Mouse (Mus musculus): ENCODE results near the gene 6430548M08Rik. TPM values are rescaled to one million over a fixed set of nuclear protein-coding genes. Genes with fewer than 3 reads are reported as not detected.

6430548M08Rik gene
- total RNA-seq, 2 experiments from 2014 or later = 13.8 to 15.9 TPM

DNA sequence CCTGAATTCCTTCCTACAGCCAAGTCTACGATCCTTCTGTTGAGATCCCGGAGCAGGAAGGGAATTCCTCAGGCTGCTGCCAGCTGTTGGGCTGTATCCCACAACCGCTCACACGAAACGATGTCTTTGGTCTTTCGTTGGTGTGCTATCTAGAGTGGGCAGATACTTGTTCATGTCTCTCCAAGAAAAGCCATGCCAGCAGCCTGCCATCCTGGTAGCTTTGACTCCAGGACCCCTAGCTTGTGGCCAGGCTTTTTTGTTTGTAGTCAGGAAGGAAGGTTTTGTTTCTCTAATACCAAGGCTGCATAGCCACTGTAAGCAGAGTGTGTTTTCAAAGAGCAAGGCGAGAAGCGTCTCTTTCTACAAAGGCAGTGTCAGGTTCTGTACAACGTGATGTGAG, 10.0 kb upstream of the 6430548M08Rik start:
- no peak for DNase-seq
- intact Hi-C loops (cut with DNase I) = no loop called here

DNA sequence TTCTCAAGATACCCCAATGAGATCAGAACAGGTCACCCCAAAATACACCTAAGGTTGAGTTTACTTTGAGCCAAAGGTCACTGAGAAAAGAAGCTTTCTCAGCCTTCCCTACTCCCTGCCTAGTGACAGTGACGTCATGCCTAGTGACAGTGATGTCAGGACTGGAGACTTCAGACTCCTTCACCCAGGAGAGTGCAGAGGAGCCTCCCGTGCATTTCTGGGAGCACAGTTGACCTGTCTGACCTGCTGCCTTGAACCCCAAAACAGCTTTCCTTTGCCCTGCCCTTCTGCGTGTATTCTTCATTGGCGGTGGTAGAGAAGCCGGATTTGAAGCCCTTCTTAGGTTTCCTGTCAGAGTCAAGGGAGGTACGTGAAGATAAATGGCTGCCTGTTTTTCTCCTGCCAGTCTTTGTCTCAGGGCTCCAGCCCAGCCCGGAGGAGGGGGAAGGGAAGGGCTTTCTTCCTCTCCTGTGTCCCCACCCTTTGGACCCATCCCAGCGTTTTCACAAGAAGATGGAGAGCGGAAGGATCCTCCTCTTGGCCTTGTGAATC, 9.2 kb upstream of the 6430548M08Rik start:
- intact Hi-C loops (cut with DNase I) = no loop called here

DNA sequence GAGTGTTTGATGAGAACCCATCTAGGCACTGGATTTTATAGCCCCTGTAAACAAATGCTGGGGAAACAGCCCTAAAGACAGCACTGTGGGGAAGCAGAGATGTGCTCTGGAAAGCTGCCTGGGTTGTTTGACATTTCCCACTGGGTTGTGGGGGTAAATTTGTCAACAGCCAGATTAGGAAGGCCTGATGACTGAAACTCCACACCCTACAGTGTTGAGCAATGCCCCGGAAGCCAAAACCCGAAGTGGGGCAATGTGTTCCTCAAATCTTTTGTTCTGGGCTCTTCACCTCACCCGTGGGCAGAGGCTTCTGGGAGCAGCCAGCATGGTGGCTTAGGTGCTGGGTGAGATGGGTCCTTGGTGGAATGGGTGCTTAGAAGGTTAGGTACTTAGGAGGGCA, 4.8 kb upstream of the 6430548M08Rik start:
- peak in 1 of 2 experiments; percentile 46 for DNase-seq
- intact Hi-C loops (cut with DNase I) = no loop called here

More for the DNA sequence above, 9.2 kb upstream of the 6430548M08Rik start:
- peak; percentile 71 to 72 for DNase-seq

DNA sequence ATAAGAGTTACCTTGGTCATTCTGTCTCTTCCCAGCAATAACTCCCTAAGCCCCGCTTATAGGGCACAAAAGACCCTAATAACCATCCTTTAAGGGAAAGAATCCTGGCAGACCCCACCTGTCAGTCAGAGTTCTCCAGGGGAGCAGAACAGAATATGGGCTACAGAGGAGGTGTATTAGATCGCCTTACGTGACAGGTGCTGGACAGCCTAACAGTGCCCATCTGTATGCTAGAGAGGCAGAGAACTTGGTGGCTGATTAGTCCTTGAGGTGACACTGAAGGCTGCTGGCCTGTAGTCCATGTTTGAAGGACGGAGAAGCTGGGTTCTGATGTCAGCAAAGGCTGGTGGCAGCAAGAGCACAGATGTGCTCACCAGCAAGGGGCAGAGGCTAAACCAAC, 3.0 kb upstream of the 6430548M08Rik start:
- DNase-seq = no peak
- intact Hi-C loops (cut with DNase I) = no loop called here

DNA sequence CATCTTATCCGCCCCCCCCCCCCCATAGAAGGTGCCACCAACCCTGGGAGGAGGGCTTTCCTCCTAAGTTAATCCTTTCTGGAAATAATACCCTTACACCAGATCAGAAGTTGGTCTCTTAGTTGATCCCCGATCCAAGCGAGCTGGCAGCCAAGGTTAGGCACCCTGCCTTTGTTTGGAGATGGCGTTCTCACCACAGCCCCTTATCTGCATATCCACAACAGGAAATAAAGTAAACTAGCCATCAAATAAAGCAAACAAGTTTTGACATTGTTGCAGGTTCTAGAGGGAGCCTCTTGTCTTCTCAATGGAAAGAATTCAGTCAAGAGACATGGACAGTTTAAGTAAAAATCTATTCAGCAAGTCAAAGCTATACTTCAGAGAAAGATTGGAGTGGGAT, 2.6 kb upstream of the 6430548M08Rik start:
- intact Hi-C loops (cut with DNase I) = no loop called here
- DNase-seq = no peak

DNA sequence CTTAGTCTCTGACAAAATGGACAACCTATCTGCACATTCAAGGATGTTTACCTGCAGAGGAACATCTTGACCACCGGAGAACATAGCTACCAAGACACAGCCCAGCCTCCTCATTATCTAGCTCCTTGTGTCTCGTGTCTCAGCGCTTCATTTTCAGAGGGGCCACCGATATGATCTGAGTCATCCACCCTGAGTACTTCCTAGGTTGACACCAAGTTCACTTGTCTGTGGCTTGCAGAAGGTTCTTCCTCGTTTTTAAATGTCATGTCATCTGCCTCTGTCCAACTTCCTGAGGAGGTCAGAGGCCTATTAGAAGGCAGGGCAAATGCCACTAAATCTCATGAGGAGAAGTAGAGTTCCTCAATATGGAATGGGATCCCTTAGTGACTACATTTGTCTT, 1.4 kb upstream of the 6430548M08Rik start:
- intact Hi-C loops (cut with DNase I) = no loop called here
- DNase-seq = no peak

DNA sequence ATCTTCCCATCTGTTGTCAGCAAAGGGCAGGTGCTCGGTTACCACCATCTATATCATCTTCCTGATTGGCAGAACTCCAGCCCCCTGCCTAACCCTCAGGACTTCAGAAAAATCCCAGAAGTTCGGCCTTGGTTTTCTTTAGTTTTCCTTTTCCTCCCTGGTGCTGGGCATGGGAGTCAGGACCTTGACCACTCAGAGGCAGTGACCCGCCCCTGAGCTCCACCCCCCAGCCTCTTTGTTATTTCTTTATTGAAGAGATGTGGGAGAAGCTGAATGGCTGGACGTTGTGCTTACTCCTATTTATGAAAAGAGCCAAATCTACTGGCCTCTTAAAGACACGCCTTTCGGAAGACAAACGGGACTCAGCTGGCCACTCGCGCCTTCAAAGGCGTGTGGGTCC, 646 bp upstream of the 6430548M08Rik start:
- DNase-seq = peak in 1 of 2 experiments; percentile 44

DNA sequence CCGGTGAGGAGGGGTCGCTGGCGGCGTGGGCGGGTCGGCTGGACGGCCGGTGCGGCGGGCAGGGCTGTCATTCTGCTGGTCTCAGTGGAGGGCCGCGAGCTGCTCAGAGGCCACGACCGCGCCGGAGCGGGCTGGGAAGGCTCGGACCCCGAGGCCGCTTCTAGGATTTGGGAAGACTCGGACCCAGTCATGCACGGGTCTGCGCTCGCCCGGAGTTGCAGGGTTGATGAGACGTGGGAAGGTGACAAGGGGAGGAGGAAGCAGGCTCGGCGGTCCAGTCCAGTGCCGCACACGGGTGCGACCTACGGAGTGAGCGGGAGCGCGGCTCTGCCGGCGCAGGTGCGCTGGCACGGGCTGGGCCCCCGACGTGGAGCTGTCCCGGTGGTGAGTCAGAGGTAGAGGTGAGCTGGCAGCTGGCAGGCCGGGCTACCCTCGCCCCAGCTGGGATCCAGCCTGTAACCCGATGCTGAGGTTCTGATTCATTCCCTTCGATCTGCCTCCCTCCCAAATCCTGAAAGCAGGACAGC, 426 bp downstream of the 6430548M08Rik start:
- no peak for DNase-seq
- intact Hi-C loops (cut with DNase I) = no loop called here

More for the DNA sequence above, 646 bp upstream of the 6430548M08Rik start:
- intact Hi-C loops (cut with DNase I) = no loop called here

DNA sequence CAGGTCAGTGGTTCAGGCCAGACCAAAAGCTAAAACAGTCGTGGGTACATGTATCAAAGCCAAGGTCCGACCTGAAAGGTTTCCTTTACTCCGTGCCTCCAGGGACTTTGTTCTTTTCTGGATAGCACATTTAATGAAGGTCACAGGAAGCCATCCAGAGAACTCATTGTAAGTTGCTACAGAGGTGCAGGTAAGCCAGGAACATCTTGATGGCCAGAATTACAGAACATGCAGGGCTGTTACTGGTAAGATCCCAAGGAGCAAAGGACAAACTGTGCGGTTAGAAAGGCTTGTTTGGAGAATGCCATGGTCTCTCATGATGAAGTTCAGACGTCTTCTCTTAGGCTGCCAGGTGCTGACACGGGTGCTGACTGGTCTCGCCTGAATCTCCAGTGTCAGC, 2.6 kb downstream of the 6430548M08Rik start:
- no peak for DNase-seq
- intact Hi-C loops (cut with DNase I) = no loop called here

DNA sequence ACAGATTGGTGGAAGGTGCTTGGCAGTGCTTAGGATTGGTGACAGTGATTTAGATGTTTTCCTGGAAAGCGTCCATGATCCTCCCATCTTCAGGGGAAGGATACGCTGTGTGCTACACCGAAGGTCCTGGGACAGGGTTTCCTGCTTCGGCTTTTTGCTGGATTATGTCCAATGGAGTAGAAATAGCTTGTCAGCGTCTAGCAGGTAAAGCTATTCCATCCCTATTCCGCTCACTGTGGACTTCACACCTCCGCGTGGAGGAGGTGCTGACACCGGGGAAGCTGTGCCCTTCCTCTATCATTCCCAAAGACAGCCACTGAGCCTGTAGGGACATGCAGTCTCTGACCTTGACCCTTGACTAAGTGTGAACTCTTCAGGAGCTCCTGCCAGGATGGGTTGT, 4.2 kb downstream of the 6430548M08Rik start:
- intact Hi-C loops (cut with DNase I) = no loop called here
- DNase-seq = no peak

DNA sequence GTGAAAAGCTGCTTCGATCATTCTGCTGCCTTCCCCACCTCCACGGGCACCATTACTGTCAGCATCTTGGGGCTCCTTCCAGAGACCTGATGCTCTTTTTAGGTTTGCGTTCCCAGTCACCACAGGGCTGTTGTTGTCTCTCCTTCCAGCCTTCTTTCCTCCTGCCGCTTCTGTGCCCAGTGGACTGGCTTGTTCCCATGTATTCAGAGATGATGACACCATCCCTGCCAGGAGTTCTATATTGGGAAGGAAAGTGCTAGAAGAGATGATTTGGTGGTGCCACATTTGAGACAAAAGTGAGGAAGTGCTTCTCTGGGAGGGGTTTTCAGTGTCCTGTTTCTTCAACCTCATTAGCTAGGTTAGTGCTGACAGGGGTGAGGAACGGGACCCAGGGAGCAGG, 4.9 kb downstream of the 6430548M08Rik start:
- intact Hi-C loops (cut with DNase I) = no loop called here
- DNase-seq = no peak

DNA sequence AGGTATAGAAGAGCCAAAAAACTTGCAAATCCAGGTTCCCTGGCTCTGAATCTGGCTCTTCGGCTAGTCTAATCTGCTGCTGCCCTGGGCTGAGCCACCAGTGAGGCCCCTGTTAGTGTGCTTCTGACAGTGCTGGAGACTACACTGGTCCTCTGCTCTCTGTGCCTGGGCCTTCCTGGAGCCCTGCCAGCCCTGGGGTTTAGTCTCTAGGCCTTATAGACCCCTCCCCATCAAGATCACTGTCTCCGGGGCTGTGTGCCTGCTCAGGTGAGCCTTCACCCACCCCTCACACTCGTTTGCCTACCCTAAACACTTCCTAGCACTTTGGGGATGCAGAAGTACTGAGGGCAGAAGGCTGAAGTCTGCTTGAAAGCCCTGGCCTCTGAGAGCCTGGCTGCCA, 5.5 kb downstream of the 6430548M08Rik start:
- no peak for DNase-seq
- intact Hi-C loops (cut with DNase I) = no loop called here

DNA sequence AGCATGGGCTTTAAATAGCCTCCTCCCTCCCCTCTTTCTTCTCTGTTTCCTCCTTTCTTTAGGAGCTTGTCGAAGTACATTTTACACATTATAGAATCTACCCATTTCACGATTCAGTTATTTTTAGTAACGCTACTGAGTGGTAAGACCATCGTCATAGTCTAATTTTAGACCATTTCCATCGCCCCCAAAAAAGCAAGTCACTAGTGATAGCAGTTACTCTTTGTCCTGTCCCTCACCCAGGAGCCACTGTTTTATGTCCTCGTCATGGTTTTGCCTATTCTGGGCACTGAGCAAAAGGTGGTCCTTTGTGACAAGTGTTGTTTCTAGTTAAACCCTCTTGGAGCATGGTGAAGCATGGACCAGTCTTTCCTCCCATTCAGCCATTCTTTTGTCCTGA, 6.0 kb downstream of the 6430548M08Rik start:
- intact Hi-C loops (cut with DNase I) = no loop called here
- no peak for DNase-seq

DNA sequence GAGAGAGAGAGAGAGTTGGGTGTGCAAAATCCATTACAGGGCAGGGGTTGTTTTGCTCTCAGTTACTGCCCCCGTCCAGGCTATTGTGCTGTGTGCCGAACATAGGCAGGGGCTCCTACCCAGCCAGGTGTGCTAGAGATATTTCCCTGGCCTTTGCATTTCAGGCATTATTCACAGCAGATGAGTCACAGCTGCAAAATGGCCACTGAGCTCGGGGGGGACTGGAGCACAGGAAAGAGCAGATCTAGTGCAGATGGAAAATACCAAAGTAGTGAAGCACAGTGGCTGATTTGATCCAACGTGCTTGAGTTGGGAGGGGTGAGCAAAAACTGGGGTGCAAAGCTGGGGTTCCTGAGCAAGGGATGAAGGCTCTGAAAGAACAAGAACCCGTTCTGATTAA, 7.0 kb downstream of the 6430548M08Rik start:
- intact Hi-C loops (cut with DNase I) = no loop called here
- no peak for DNase-seq

DNA sequence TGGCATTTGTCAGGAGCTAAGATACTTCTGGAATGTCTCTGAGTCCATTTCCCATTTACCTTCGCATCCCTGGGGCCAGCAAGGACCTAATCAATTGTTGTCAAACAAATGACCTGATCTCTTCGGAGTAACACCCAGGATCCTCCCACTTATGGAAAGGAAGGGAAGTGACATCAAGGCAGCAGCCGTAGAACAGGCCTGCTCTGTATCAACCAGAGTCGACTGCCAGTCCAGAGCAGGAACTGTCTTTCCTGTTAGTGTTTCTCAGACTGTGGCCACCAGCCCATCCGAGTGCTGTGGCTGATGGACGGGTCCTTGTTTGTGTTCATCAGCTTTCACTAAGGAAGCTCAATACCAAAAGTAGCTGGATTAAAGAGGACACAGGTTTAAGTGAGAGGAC, 10.3 kb downstream of the 6430548M08Rik start:
- DNase-seq = no peak
- intact Hi-C loops (cut with DNase I) = no loop called here

DNA sequence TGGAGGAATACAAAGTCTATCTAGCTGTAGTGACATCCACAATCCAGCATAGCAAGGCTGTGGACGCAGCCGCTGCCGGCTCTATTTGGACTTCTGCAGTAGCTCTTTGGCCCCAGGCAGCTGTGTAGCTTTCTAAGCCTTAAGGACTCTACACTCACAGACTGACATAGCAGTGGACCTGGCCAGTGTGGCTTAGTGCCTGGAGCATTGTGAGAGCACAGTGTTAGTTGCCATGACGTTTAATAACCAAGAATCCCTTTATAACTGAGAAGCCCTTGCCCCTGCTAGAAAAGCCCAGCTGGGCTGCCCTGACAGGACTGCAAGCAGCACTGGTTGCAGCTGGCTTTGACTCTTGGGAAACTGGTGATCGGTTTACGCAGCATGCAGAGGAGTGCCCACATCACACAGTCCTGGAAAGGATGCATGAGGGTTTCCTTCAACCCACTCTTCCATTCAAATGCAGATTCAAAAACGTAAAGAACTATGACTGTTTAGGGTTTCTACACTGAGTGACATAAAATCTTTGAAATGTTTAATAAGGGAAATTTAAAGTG, 11.0 kb downstream of the 6430548M08Rik start:
- intact Hi-C loops (cut with DNase I) = no loop called here

DNA sequence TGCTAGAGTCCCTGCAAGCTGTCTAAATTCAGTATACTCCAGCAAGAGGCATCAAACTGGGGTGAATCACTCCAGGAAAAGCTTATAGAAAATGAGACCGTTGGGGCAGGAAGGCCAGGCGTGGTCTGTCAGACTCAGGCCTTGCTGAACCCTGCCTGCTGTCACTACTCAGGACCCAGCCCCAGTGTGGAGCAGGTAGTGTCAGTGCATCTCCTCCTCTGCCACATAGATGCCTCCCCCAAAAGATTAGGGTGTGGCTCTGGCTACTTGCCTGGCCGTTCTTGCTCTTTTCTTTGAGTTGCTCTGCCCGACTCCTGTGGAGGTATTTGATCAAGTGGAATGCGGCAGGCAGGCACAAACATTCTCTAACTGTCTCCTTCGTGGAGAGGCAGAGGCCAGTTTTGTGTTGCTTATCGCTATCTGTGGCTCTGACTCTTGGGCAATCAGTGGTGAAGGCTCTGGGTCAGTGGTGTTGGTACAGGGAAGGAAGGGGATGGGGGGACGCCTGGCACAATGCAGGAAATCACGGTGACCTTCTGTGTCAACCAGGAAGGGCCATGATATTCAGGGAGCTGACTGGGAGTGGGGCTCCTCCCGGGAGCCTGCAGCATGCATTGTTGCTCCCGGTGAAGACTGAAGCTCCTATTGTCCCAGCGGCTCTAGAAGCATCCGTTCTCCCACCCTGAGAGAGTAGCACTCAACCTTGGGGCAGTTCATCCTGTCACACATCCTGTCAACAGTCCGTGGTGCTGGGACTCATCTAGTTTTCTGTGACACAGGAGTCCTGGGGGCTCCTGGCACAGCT, 12.6 kb downstream of the 6430548M08Rik start:
- DNase-seq = no peak
- intact Hi-C loops (cut with DNase I) = no loop called here

More for the DNA sequence above, 11.0 kb downstream of the 6430548M08Rik start:
- DNase-seq = no peak

DNA sequence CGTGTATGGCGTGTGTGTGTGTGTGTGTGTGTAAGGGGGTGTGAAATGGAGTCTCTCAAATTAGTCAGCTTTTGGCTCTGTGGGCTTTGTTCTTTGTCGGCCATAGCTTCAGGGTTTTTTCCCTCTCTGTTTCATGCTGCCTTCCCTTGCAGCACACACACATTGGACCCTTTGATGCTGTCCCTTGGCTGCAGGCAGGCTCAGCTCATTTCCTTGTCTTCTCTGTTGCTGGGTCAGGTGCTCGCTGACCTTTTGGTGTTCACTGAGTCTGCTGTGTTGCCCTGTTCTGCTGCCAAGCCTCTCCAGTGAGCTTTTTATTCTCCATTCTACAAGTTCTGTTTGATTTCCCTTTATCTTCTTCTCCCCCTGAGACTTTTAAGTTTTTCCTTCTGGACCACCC, 15.6 kb downstream of the 6430548M08Rik start:
- intact Hi-C loops (cut with DNase I) = no loop called here
- no peak for DNase-seq

DNA sequence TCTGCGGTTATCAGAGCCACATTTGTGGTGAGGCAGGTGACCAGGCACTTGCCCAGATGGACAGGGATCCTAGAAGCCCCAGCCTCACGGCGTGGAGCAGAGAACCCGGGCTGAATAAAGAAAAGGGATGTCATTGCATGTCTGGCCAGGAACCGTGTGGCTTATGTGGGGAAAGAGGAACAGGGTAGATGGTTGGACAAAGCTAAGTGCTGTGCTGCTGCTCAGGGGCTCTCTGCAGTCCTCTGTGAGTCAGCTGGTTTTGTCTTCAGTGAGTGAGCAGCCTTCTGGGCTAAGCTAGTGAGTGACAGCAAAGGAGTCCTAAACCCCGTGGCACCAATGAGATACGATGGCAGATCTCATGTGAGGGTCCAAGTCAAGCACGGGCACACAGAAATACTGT, 17.2 kb downstream of the 6430548M08Rik start:
- DNase-seq = no peak
- intact Hi-C loops (cut with DNase I) = no loop called here

DNA sequence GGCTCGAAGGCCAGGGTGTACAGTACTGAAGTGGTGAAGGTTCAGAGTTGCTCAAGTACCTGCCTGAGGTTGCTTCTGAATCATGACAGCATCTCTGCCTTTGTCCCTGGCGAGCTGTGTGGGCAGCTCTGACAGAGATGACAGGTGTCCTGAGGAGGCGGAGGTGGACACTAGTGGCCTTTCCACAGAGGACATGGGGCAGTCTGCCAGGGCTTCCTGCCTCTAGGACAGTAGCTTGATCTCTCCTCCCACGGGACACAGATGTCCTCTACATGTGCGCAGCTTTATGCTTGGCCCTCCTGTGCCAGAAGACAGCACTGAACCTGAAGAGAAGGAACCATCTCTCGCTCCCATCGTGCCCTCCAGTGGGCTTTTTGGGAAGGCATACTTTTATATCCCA, 19.2 kb downstream of the 6430548M08Rik start:
- intact Hi-C loops (cut with DNase I) = no loop called here
- DNase-seq = no peak

DNA sequence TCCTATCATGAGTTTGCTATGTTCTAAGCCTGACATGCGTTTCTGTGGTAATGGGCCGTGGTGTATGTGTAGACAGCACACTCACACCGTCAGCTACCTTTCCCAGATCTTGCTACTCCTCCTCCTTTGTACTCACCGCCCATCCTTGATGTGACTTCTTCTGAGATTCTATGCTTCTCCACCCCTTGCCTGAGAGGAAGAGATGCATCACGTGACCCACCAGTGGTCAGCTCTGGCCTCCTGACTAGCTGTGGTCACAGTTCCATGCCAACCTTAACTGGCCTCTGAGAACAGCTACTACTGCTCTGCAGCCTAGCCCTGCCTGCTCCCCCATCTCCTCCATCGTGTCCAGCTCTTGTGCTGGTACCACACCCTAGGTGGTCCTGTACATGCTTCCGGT, 21.7 kb downstream of the 6430548M08Rik start:
- intact Hi-C loops (cut with DNase I) = no loop called here
- DNase-seq = no peak

DNA sequence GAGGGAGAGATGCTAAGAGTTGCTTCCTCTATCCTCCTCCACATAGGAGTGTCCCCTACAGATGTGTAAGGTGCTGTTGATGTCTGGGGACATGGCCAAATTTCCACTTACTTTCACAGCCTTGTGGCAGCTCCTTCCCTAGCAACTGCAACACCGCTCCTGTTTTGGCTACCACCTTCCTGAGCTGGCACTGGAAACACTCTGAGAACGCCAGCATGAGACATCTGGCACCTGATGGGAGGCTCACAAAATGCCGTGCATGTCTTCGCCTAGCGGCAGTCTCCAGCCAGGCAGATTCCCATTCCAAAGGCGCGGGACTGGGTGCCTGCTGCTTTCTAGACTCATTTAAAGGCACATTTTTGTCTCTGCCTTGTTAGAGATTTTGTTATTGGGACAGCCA, 22.7 kb downstream of the 6430548M08Rik start:
- peak; percentile 44 to 58 for DNase-seq
- intact Hi-C loops (cut with DNase I) = no loop called here
